Mouse (Mus musculus) spleen, adult 12 weeks (tissue): ENCODE data around the gene Kdm4d.
"Not testable (repeated sequence)": the region's sequence is repeated elsewhere in the genome, so short reads cannot be mapped to it uniquely, and the experiment has no call there.

Source experiments
- DNase-seq: peaks from one replicate; pipeline ENCODE4 v3.0.0; 2022; ENCODE audit warnings: low spot score

The Kdm4d gene

DNA sequence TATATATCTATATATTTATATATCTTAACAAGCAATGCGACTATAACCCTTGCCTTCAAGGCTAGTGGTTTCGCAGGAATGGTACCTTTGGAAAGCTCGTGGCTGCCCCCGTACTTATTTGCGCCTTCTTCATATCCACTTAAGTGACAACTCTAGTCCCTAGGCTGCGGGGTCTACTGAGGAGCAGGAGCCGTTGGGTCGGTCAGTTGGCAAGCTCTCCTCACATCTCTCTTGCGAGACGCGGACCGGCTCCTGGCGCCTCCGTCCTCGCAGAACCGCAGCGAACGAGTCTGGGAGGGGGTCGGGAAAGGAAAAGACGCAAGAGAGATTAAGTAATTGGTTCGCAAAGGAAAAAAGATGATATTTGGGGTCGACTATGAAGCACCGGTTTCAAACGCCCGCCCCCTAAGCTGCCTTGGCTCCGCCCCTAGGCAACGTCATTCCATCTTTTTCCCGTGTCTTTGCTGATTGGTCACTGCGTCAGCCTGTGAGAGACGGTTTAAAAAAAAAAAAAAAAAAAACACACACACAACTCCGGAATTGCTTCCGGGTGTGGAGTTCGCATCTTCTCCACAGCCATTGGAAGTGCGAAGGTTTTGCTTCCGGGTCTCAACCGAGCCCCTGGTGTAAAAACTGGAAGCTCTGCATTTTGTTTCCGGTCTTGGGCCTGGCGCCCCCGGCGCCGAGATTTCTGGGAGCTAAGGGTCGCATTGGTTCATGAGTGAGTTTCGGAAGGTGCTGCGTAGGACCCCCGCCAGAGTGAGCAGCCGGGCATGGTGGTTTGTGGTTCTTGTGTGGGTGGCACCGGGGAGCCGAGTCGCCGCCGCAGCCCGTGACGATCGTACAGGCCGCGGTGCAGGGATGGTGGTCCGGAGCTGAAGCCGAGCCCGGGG, at the start of gene Kdm4d, which contains the start of gene Cwc15:
TSS of gene Kdm4d (minus strand) at position 460 of the 893 bp plus-strand sequence.
TSS of gene Cwc15 (plus strand) at position 595 of the 893 bp plus-strand sequence.
- DNase-seq = peak; percentile 91

DNA sequence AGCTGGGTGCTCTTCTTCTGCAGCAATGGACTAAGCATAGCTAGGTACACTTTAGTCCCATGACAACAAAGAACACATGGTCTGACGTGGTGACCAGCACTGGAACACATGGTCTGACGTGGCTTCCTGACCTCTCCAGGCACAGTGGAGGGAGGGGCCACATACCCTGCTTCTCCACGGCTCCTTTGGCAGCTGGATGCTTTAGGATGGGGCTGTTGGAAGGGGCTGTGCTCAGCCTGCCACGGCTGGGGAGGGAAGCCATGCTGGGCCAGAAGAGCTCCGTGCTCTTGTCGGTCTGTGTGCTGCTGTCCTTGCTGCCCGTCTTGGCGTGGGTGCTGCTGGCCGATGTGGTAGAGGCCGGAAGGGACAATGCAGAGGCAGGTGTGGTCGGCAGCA, 48.1 kb upstream of the Kdm4d start:
- DNase-seq = no peak

DNA sequence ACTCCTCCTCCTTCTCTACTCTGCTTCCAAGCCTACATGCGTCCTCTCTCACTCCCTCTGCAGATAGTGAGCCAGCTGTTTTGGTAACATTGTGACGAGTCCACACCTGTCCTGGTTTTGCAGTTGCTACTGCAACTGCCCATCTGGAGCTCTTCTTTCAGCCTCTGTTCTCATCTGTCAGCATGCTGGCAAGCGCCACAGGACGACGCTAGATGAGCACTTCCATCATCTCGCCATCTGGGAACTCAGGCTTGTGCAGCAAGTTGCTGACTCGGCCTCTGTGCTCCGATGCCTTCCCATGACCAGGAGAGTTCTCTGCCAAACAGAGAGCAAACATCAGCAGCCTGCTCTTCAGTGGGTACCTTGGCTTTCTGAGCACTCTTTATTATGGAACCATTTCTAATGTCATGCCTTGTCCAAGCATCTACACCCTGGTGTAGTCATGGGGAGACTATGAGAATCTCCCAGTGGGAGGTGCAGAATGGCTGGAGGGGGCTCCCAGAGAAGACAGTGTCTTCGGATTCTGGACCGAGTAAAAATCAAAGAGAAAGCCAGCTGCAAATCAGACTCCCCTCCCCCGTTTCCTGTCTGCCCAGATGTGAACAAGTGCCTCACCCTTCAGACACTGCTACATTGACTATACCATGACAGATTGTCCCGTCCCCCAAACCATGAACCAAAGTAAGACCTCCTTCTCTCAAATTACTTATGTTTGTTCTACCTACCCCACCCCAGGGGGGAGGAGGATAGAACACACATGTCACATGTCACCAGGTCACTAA, 47.5 kb upstream of the Kdm4d start:
- DNase-seq = no peak

DNA sequence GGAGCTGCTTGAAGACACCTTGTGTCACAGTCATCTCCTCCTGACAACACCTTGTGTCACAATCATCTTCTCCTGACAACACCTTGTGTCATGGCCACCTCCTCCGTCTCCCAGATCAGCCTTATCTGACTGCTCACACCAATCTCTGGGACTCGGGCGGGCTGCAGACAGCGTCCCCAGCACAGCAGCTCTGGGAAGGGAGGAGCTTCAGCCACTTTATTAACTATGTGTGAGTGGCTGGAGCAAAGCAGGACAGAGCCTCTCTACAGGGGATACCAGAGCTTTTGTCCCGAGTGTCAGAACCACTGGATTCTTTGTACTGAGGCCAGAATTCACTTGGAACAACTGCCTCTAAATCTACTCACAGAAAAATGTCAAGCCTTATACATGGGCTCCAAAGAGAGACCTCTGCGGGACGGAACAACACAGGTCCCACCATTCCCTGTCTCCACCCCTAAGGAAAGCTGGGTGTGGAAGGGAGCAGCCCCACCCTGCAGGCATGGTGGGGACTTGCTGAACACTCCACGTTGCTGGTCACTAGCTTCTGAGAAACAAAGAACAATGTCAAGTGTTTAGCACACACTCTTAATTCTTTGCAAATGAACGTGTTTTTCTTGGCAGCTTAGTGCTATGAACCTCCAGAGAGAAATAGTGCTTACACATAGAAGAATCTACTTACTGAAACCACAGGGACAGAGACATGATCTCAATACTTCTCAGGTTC, 43.9 kb upstream of the Kdm4d start:
- DNase-seq = no peak

DNA sequence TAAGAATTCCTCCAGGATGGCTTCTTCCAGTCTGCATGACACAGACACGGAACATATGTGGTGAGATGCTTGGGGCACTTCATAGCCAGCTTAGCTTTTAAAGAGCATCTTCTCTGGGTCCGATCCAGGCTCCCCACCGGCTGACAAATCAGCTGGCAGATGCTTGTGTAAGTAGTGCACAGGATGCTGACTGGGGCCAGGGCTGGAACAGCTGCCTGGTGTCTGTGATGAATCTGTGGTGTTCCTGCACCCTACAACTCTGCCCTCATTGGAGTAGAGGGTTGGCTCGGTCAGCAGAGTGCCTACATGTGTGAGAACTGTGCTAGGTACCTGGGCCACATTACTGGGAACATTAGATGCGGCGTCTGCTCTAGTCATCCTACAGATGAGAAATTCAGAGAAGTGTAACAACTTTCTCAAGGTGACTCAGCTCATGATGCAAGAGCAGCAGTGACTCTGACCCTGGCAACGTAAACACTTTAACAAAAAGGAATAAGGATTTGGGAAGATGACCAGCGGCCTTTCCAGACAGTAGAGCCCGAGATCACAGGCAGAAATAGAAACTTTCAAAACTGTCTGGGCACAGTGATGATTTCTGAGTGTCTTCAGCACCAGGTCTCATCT, 34.7 kb upstream of the Kdm4d start:
- no peak for DNase-seq

DNA sequence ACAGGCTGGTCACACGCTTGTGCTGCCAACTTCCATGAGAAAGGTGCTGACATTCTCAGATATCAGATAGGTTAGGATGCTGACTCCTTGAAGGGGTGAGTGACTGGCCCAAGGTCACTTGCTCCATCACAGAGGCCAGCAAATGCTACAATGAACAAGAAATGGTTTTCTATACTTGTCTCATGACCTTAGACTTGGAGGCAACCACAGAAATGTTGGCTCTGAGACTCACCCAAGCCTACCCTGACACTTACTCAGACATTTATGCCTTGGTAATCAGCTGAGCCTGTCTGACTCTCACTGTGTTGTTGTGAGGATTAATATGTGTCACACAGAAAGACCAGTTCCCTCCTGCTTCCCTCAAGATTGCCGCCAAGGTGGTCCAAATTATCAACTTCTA, 33.4 kb upstream of the Kdm4d start:
- no peak for DNase-seq

DNA sequence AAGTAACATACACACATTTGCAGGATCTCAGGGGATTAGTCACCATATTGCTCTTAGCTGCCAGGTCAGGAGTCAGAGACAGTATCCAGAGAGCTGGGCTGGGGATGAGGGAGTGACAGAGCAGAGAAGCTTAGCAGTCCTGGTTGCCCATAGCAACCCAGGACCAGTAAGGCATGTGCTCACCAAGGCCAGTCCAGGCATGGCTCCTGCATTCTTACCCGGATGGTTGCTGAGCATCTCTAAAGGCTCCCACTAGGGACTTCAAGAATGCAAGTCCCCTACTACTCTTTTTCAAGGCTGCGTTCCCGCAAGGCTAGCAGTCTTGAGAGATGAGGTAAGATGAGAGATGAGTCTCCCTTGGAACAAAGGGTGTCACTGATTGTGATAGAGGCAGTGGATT, 32.0 kb upstream of the Kdm4d start:
- no peak for DNase-seq

DNA sequence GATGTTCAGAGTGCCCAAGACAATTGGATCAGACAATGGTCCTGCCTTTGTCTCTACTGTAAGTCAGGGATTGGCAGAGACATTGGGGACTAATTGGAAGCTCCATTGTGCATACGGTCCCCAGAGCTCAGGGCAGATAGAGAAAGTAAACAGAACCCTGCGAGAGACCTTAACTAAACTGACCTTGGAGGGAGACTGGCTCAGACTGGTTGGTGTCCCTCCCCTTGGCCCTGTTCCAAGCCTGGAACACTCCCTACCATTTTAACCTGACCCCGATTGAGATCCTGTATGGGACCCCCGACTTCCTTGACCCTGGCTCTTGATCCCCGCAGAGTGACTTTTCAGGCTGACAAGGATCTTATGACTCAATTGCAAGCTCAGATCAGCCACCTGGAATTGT, 29.7 kb upstream of the Kdm4d start:
- DNase-seq = no peak

DNA sequence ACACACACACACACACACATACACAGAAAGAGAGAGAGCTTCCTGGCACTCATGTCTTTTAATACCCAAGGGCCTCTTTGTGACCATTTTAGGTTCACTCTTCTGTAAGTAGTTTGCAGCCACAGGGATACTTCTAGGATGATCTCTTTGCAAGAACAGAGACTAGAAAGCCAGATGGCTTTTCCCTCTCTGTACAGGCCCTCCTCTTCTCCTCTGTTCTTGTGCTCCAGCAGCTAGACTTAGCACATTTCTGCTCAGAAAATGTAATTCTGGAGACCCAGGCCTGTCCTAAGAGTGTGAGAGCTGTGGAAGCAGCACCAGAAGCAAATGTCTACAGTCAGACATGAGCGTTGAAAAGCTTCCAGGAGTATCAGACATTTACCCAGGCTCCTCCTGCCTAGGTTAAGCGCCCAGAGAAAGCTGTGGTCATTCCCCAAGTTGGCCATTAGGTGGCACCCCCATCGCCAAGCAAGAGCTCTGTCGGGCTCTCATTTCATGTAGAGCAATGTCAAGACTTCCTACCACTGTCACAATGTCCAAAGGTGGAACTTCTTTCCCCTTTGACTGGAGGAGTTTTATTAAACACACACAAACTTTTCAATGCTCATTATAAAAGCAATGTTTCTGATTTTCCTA, 23.2 kb upstream of the Kdm4d start:
- peak; percentile 23 for DNase-seq

DNA sequence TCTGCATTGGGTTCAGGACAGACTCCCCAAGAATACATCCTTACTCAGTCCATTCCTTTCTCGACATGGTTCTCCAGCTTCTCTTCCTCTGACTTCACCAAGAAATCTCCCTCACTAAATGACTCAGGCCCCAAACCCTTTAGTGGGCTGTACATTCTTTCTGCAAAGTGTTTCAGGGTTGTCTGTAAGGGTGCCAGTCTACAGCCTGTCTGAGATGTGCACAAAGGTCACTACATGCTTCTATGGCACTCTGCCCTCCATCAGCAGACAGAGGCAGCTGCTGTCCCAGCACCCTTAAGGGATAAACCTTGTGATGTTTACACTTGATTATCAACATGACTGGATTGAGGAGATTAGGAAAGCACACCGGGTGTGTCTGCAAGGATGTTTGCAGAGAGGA, 21.4 kb upstream of the Kdm4d start:
- no peak for DNase-seq

DNA sequence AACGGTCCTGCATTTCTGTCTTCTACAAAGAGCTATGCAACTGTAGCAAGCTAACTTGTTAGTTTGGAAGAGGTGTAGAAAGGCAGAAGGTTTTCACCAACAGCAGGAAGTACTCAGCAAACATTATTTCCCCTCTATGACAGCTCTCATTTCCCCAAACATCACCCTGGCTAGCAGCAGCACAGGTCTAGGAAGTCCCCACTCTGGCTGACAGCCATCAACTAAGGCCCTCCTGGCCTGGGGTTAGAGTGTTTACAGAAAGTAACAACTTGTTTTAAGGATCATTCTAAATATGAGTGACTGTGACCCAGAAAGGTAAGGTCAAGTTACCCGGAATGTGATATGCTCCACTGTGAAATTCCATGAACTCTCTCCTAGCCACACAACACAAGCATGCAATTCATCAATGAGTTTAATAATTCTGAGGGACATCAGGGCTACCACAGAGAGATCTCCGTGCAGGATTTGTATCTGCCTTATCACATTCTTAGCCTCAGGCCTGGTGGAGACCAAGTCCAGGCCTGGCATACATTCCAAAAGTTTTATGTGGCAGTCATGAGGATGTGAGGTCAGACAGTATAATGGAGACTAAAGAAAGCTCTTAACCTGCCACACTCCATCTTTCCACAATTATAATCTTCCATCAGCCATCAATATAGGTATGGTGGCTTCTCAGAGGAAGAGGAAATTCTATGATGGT, 20.8 kb upstream of the Kdm4d start:
- DNase-seq = no peak

DNA sequence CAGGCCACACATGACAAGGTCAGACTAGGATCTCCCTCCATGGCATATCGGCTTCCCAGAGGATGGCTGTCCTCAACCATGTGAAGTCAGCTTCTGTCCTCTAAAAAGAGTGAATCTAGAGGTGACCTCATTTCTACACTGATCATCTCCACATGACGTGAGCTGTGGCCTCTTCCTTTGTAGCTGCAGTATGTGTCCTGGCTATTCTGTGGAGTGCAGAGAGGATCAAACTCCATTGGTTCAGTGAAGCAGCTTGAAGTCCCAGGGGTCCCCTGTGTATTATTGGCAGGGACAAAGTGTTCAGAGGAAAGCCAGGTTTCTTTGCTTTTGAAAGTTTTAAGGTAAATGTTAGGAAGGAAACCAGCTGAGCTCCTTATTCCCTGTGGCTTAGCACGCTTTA, 17.8 kb upstream of the Kdm4d start:
- no peak for DNase-seq

DNA sequence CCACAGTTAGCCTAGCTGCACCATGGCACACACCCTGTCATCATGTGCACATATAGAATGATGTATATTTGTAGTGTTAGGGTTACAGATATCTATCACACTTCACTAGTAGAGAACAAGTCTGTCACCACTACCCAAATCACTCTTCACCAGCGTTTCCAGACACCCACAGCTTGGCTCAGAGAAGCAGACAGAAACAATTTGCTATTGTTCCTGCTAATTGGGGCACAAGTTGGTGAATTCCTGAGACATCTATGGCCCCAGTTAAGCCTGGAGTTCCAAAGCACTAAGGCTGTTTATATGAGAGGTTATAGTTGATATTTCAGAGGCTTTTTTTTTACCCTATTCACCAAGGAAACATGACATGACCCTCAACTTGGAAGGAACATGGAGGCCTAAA, 17.0 kb upstream of the Kdm4d start:
- DNase-seq = no peak

DNA sequence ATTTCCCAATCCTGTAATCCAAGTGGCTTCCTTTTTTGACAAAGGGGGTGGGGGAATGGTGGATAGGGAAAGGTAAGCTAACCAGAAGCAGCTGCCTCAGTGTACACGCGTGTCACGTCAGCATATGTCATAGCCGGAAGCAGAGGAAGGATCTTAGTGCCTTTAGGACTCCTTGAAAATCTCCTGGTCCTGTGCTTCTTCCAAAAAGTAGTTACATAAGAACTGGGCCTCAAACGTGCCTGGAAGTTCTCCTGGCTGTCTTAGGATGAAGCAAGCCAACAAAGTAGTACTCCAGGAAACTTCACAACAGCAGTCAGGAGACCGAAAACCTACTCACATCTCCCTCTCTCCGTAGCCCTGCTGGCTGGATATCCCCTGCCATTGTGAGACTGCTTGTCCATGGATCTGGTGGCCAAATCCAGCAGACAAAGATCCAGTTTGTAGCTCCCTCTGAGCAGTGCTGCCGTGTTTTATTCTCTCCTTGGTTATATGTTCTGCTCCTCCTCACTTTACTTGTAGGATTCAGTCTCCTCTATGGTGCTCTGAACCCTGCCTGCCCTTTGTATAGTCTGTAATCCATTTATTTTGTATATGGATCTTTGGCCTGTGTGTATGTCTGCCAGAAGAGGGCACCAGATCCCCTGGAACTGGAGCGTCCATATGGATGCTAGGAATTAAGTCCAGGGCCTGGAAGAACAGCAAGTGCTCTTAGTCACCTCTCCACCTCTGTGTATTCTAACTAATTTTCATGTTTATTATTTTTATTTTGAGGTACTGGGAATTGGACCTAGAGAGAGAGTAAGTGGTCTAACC, 12.6 kb upstream of the Kdm4d start:
- no peak for DNase-seq

DNA sequence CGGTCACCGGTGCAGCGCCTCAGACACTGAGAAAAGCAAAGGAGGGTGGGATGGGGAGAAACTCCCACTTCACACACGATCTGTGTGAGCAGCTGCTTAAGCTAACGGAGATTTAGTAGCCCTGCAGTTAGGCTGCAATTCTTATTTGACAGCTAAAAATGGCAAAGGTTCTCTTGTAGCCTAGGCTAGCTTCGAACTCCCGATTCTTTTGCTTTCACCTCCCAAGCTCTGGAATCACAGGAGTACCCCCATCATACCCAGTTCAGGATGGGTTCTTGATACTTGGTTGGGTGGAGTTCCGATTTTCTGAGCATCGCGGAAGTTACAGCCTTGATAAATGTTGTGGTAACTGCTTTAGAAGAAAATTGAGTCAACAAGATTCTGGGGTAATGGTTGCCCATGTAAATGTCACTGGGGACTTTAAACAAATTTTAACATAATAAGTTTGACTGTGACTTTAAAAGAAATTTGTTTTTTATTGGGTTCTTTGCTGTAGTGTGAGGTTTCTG, 688 bp upstream of the Kdm4d start:
- no peak for DNase-seq

DNA sequence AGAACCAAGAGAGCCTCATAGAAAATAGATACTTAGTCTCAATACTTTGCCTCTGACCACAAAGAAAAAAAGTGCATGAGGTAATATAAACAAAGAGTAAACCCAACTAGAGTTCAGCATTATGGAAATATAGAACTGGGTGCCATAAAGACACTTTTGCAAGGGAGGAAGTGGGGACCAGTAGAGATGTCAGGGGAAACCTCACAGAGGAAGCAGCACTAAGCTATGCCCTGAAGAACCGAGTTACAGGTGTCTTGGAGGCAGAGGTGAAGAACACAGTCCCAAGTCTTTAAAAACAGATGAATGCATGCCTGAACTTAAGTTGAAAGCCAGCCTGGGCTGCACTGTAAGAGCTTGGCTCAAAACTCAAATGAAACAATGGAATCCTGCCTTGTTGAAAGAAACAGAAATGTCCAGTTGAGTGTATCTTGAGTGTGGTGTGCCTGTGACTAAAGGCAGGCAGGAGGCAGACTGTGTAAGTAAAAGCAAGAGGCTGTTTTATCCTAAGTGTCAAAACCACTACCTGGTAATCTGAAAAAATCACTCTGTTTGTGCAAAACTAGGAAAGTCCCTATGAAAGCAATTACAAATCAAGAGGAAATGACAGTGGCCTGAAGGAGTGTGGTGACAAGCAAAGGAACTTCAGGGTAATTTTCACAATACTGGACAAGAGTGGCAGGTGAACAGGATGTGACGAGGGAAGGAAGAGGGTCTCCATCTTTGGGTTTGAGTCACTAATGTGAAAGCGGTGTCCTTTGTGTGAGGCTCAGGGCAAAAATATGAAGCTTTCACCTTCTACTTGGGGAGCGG, 1.2 kb downstream of the Kdm4d start:
- no peak for DNase-seq

DNA sequence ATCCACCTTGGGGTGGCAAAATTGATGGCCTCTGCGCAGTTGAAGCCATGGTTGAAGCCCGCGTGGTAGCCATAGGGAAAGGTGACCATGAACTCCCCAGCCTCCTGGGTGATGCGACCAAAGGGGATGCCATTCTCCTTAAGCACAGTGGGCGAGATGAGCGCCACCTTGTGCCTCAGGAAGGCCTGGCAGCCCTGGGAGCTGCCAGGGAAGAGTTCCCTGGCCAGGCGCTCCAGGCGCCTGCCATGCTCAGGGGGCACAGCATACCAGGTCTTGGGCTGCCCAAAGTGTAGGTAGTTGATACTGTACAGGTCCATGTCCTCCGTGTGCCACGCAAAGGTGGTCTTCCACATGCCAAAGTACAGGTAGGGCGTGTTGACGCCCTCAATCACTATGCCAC, 36.6 kb downstream of the Kdm4d start:
- DNase-seq = not testable (repeated sequence)

DNA sequence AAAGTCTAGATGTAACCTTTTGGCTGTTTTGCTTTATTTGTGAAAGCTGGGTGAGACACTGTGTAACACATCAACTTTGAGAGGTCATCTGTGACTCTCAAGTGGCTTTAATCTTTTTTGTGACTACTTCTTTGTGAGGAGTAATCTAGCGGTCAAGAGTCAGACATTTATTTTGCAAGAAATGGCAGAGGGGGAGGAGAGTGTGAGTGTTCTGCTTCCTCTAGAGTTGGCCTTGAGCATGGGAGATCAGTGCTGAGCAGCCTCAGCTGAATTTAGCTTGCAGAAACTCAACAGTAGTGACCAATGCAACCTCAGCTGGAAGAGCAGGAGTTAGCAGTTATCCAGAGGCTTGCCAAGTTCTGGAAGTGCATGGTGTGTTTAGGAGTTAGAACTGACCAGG, 37.7 kb downstream of the Kdm4d start:
- not testable (repeated sequence) for DNase-seq

DNA sequence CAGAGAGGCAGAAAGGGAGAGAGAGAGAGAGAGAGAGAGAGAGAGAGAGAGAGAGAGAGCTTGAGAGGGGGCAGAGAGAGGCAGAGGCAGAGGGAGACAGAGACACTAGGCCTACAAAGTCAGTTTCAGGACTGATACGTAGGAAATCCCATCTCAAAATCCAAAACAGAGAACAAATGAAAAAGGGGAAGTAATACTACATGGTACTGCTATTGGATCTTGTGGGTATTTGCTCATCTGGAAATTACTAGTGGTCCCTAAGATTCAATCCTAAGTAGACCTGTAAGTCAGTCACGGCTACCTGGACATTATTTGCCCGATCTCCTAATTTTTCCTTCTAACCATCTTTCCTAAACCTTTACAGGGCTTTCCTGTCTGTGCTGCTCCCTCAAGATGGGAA, 44.0 kb downstream of the Kdm4d start:
- DNase-seq = no peak
